Mouse (Mus musculus) spleen, embryonic (tissue): ENCODE data around the gene Gtdc1.

Experiments used
- CTCF ChIA-PET: fragments of 350-600 bp; sonication (Branson Sonifier 250); formaldehyde crosslinking; loops from one replicate; lab custom pipeline; 2022; lab: Charles Lee

The Gtdc1 gene

GRCm38 (mm10) chr2:44535136-44535675 lies 392.3 kb downstream of the Gtdc1 start:
- CTCF ChIA-PET: no interaction called here

- CTCF ChIA-PET: no interaction called here
These were observed 401.1 kb downstream of the Gtdc1 start for GRCm38 (mm10) chr2:44526110-44527032.

- CTCF ChIA-PET: no interaction called here
These were observed 402.1 kb downstream of the Gtdc1 start for GRCm38 (mm10) chr2:44525187-44525919.

GRCm38 (mm10) chr2:44519236-44519635 lies 408.2 kb downstream of the Gtdc1 start:
- CTCF ChIA-PET: no interaction called here

- CTCF ChIA-PET: no interaction called here
These were observed 409.4 kb downstream of the Gtdc1 start for GRCm38 (mm10) chr2:44518085-44518484.
